Mouse (Mus musculus): ENCODE measurements around the gene Amfr. TPM values are rescaled to one million over a fixed set of nuclear protein-coding genes. Genes with fewer than 3 reads are reported as not detected.

The Amfr gene
- polyA plus RNA-seq, 1 experiment from 2014 or later: 81.6 TPM

- DNase-seq (no peak), ATAC-seq (ENCODE audit: low FRiP score, low TSS enrichment) (no peak)
- 79% methylated on average over 6 of the region's 6 CpGs for WGBS
- Histone ChIP-seq H3K4me1 (ENCODE audit: control insufficient read depth, insufficient read depth, low read length) (no peaks in the 10 kb centered on the region), H3K9me3 (ENCODE audit: control insufficient read depth, low read length) (no peaks in the 10 kb centered on the region), H3K4me3 (replicated peaks; ENCODE audit: low read depth, low read length) (no peak overlapping the region), H3K9ac (replicated peaks; ENCODE audit: low read length) (no peak overlapping the region), H3K36me3 (ENCODE audit: control insufficient read depth, insufficient read depth, low read length) (peaks cover 12% of the 10 kb centered on the region; the same call in 1 of the 2 replicates), H3K27ac (replicated peaks; ENCODE audit: low read depth, low read length) (no peak overlapping the region; the same call in 1 of the 2 replicates), H3K4me2 (ENCODE audit: low read length) (no peak overlapping the region), H3K27me3 (ENCODE audit: control insufficient read depth, insufficient read depth, low read length) (no peaks in the 10 kb centered on the region)
Observed at GRCm38 (mm10) chr8:93931336-93931735, 81.3 kb downstream of the Amfr start.

GRCm38 (mm10) chr8:93929233-93929632 is 83.4 kb downstream of the Amfr start:
- Histone ChIP-seq H3K4me1 (ENCODE audit: control insufficient read depth, insufficient read depth, low read length) (no peaks in the 10 kb centered on the region), H3K27ac (replicated peaks; ENCODE audit: low read depth, low read length) (no peak overlapping the region), H3K9me3 (ENCODE audit: control insufficient read depth, low read length) (no peaks in the 10 kb centered on the region), H3K4me2 (ENCODE audit: low read length) (no peak overlapping the region), H3K4me3 (replicated peaks; ENCODE audit: low read depth, low read length) (no peak overlapping the region), H3K9ac (replicated peaks; ENCODE audit: low read length) (no peak overlapping the region), H3K27me3 (ENCODE audit: control insufficient read depth, insufficient read depth, low read length) (no peaks in the 10 kb centered on the region), H3K36me3 (ENCODE audit: control insufficient read depth, insufficient read depth, low read length) (0 out of 2 replicates have a peak, but pooled peaks cover 10% of the 10 kb centered on the region)
- WGBS: 93% methylated on average over 4 of the region's 4 CpGs
- no peak for DNase-seq
- ATAC-seq (ENCODE audit: low FRiP score, low TSS enrichment): no peak

DNA sequence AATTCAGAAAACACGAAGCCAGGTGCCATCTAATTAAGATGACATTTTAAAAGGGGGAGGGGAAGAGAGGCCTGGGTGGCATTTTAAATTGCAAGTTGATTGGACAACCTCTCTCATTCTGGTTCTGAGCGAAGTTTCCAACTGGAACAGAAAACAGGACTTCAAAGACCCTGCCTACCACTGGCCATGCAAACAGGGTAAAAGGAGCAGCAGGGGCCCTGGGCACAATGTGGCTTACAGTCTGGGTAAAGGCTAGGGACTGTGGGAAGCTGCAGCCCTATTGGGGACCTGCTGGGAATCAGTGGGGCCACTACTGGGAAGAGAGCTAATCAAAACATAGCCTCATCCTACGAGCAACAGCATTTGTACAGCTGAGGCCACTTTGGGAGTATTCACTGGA is 87.1 kb downstream of the Amfr start:
- Histone ChIP-seq H3K27me3 (ENCODE audit: control insufficient read depth, insufficient read depth, low read length) (no peaks in the 10 kb centered on the region), H3K27ac (replicated peaks; ENCODE audit: low read depth, low read length) (no peak overlapping the region), H3K9ac (replicated peaks; ENCODE audit: low read length) (no peak overlapping the region), H3K4me1 (ENCODE audit: control insufficient read depth, insufficient read depth, low read length) (peaks cover 15% of the 10 kb centered on the region), H3K36me3 (ENCODE audit: control insufficient read depth, insufficient read depth, low read length) (peaks cover 11% of the 10 kb centered on the region; the same call in 1 of the 2 replicates), H3K9me3 (ENCODE audit: control insufficient read depth, low read length) (no peaks in the 10 kb centered on the region), H3K4me3 (replicated peaks; ENCODE audit: low read depth, low read length) (no peak overlapping the region), H3K4me2 (ENCODE audit: low read length) (no peak overlapping the region)
- WGBS: 21% methylated on average over 3 of the region's 3 CpGs
- no peak for ATAC-seq (ENCODE audit: low FRiP score, low TSS enrichment)
- DNase-seq: no peak

DNA sequence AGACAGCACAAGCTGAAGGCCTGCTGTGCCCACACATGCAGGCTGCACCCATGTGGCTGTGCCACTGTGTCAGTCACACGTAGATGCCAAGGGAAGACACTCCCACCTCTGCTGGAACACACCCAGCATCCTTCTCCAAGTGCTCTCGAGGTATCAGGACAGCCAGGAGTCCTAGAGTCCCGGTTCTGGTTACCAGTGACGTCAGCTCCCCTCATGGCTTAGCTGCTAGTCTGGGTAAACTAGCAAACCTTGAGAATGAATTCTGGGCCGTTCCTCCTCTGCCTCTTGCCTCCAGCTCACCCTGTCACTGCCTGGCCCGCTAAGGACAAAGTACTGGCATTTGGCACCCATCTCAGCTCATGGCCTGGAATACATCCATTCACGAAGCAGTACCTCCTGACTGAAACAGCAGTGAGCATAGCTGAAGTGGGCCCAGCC is 88.7 kb downstream of the Amfr start:
- ATAC-seq (ENCODE audit: low FRiP score, low TSS enrichment): no peak
- H3K27ac ChIP-seq (replicated peaks; ENCODE audit: low read depth, low read length): no peak overlapping the region

More for the DNA sequence above, 88.7 kb downstream of the Amfr start:
- WGBS: 85% methylated on average over 7 of the region's 7 CpGs
- peaks cover 30% of the 10 kb centered on the region for H3K4me1 ChIP-seq (ENCODE audit: control insufficient read depth, insufficient read depth, low read length)
- H3K4me2 ChIP-seq (ENCODE audit: low read length): no peak overlapping the region
- no peaks in the 10 kb centered on the region for H3K9me3 ChIP-seq (ENCODE audit: control insufficient read depth, low read length)
- H3K36me3 ChIP-seq (ENCODE audit: control insufficient read depth, insufficient read depth, low read length): peaks cover 9% of the 10 kb centered on the region; the same call in 1 of the 2 replicates
- no peak overlapping the region for H3K9ac ChIP-seq (replicated peaks; ENCODE audit: low read length)
- H3K4me3 ChIP-seq (replicated peaks; ENCODE audit: low read depth, low read length): no peak overlapping the region
- no peak for DNase-seq
- H3K27me3 ChIP-seq (ENCODE audit: control insufficient read depth, insufficient read depth, low read length): no peaks in the 10 kb centered on the region

Small RNAs within 50 kb of the gene (microRNA-seq; reads per million reads assigned to microRNA genes)
- not detected for gene Gm24159

Other genes with a start within 250 kb of the Amfr start
- gene Gnao1, start 202.9 kb downstream of the Amfr start, polyA plus RNA-seq (2014; fragmentation: Nextera tagmentation; extraction: Ambion mirVana): 179 and 213 TPM in 2 replicates
- gene Nudt21, start 24.2 kb upstream of the Amfr start, polyA plus RNA-seq (2014; fragmentation: Nextera tagmentation; extraction: Ambion mirVana): 99.1 and 120 TPM in 2 replicates
- gene Ogfod1, start 24.4 kb upstream of the Amfr start, polyA plus RNA-seq (2014; fragmentation: Nextera tagmentation; extraction: Ambion mirVana): 11.9 and 16.3 TPM in 2 replicates
- gene Bbs2, start 86.1 kb upstream of the Amfr start, polyA plus RNA-seq (2014; fragmentation: Nextera tagmentation; extraction: Ambion mirVana): 22.3 and 24.3 TPM in 2 replicates
- not detected in 2 replicates for gene Mt4, start 124.4 kb upstream of the Amfr start, polyA plus RNA-seq (2014; fragmentation: Nextera tagmentation; extraction: Ambion mirVana)
- gene Mt3, start 139.8 kb upstream of the Amfr start, polyA plus RNA-seq (2014; fragmentation: Nextera tagmentation; extraction: Ambion mirVana): 137 and 212 TPM in 2 replicates
- gene Mt2, start 159.8 kb upstream of the Amfr start, polyA plus RNA-seq (2014; fragmentation: Nextera tagmentation; extraction: Ambion mirVana): 7.9 and 9.3 TPM in 2 replicates
- 34.9 and 38.4 TPM in 2 replicates for gene Mt1, start 166.2 kb upstream of the Amfr start, polyA plus RNA-seq (2014; fragmentation: Nextera tagmentation; extraction: Ambion mirVana)
- 58.5 and 75.4 TPM in 2 replicates for gene Nup93, start 201.7 kb upstream of the Amfr start, polyA plus RNA-seq (2014; fragmentation: Nextera tagmentation; extraction: Ambion mirVana)

Data from midbrain, embryonic 14.5 days (tissue).